Mouse (Mus musculus) urinary bladder, postnatal 14 days (tissue): ENCODE data around the gene Kif27.

ENCODE experiments used
- DNase-seq: peaks from one replicate; pipeline ENCODE4 v3.0.0; 2021; ENCODE audit warnings: low spot score

Kif27 gene

GRCm38 (mm10) chr13:58364353-58365175 lies 5.6 kb upstream of the Kif27 start:
- DNase-seq: no peak

- no peak for DNase-seq
Observed at GRCm38 (mm10) chr13:58359304-58359653, 357 bp upstream of the Kif27 start.

DNA sequence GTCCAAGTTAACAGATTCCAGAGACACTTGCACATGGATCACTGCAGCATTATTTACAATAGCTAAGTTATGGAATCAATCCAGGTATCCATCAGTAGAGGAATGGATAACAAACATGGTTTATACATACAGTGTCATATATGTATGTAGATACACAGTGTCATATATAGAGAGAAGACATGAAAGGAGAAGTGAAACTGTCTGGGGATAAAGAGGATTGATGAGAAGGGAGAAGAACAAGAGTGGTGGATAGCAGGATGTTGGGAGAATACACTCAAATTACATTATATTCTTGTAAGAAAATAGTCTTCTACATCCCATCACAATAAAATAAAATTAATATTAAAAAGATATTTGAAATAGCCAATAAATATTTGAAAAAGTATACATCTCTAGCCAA lies 5.9 kb downstream of the Kif27 start:
- DNase-seq: no peak

DNA sequence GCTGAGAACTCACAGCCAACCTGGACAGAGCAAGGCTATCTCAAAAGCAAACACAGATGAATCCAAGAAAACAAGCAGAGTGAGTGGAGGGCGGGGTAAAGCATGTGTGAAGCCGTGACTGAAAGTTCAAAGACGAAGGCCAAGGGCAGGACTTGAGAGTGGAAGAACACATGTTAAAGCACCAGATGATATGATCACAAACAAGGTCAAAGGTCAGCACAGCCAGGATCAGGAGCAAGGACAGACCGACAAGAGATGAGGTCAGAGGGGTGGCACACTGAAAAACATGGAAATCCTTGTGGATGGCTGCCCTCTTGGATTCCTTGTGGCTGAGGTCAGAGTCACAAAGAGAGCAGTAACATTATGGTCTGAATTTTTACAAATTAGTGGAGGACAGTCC lies 8.3 kb downstream of the Kif27 start:
- DNase-seq: no peak

- no peak for DNase-seq
Observed at GRCm38 (mm10) chr13:58344505-58344904, 14.4 kb downstream of the Kif27 start.

GRCm38 (mm10) chr13:58337456-58337855 lies 21.5 kb downstream of the Kif27 start:
- DNase-seq: no peak

- no peak for DNase-seq
Observed at GRCm38 (mm10) chr13:58334116-58334515, 24.8 kb downstream of the Kif27 start.

DNA sequence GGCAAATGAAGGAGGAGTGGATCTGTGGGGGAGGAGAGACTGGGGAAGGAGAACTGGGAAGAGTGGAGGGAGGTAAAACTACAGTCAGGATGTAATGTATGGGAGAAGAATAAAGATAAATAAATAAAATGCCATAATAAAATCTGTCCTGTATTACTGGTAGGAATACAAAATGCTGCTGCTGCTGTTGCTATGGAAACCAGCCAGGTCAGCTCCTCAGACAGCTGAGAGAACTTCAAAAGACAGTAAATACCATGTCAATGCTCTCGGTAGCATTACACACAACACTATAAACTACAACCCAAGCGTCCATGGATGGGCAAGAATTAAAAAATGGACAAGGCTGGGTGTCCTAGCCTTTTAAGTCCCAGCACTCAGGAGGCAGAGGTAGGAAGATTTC lies 41.2 kb downstream of the Kif27 start:
- DNase-seq: no peak

DNA sequence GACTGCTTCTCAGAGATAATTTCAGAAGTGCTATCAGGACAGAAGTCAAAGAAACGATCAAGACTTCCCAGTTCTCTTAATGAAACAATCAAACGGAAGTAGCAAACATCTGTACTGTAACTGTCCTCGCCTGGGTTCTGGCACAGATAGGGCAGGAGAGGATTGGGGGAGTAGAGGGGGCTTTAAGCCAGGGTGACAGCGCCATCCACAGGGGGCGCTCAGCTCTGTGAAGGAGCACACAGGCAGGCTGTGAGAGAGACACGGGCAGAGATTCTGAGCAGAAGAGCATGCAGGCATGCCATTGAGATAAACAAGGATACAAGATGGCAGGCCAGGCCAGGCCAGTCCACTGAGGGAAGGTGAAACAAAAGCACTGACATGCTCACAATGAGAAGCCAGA lies 43.9 kb downstream of the Kif27 start:
- DNase-seq: no peak

GRCm38 (mm10) chr13:58313758-58314157 lies 45.2 kb downstream of the Kif27 start:
- no peak for DNase-seq

DNA sequence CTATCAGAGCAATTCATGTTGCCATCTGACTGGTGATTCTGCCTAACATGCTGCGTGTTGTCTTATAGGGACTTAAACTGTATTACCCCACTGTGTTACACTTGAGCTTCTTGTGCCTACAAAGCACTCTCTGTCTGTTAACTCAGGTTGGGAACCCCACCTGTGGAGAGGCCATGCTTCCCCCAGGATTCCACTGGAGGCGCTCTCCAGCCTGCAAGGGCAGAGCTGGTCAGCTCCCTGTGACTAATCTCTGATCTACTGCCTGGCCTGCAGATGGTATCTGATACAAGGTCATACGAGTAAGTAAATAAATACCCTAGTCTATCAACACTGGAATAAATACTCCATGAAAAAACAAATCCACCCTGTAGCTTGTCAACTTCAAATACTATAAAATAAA lies 47.6 kb downstream of the Kif27 start:
- peak; percentile 27 for DNase-seq

- DNase-seq: no peak
Observed at GRCm38 (mm10) chr13:58309499-58309898, 49.4 kb downstream of the Kif27 start.

- DNase-seq: no peak
Observed at GRCm38 (mm10) chr13:58307453-58307852, 51.5 kb downstream of the Kif27 start.

GRCm38 (mm10) chr13:58305230-58305629 lies 53.7 kb downstream of the Kif27 start:
- DNase-seq: no peak

DNA sequence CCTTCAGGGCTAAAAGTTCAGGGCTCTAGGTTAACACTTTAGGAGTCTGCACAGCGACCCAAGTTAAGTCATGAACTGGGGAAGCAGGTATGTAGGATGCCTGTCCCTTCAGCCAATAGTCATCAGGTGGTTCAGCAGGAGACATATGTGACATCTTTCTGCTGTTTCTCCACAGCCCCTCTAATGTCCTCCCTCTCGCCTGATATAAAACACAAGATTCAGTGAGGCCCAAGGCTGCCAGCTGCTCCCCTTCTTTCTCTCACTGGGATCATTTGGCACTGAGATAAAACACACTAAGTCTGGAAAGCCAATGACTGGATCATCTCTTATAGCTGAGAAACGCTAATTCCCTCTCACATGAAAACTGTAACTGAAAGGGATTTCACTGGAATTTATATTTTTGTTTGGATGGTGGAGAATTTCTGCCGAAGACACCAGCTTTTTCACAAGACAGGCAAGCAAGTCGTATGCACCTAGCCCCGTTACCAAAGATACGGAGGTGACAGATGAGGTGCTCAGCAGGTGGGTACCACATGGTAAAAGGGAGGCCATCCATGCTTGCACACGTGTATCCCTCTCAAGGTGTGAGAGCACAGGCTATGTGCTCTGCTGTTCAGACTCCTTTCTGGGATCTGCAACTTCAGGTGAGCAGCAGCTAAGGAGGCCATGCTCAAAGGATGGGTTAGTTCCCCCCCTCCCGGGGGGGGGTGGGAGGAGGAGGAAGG lies 56.3 kb downstream of the Kif27 start:
- DNase-seq: no peak

GRCm38 (mm10) chr13:58301961-58302360 lies 57.0 kb downstream of the Kif27 start:
- DNase-seq: no peak

GRCm38 (mm10) chr13:58298756-58299155 lies 60.2 kb downstream of the Kif27 start:
- no peak for DNase-seq

DNA sequence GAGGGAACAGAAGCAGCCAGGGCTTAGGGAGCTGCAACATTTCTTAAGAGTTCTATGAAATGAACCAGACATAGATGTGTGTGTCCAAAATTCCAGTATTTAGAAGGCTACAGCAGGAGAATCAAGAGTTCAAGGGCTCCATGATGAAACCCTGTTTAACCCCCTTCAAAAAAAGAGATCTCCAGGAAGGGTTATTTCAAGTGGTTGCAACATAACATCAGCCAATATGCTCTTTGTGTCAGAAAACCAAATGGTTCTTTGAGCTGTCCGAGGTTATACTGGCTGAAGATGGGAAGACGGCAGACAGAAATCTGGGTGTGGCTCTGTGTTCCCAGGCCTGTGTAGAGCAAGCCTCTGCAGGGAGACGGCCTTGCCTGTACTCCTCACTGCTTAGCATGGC lies 63.3 kb downstream of the Kif27 start:
- DNase-seq: no peak

- no peak for DNase-seq
Observed at GRCm38 (mm10) chr13:58292811-58293210, 66.1 kb downstream of the Kif27 start.

GRCm38 (mm10) chr13:58289308-58289707 lies 69.6 kb downstream of the Kif27 start:
- no peak for DNase-seq

GRCm38 (mm10) chr13:58287822-58288221 lies 71.1 kb downstream of the Kif27 start:
- DNase-seq: peak; percentile 90

DNA sequence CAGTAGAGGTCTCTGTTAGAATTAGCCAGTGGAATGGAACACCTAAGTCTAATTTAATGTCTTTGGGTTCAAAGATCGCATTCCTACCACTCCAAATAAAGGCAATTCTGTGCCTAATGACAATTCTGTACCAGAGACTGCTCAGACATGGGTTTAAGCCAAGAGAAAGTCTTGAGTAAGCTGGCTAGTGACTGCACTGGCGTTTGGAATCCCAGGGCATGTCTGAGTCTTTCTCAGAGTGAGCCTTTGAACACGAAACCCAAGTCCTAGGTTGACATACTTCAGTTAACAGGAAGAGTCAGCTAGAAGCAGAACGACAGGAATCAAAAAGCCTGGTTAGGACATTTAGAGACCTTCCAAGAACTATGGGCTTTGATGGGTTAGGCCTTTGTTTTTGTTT lies 75.5 kb downstream of the Kif27 start:
- DNase-seq: no peak

- DNase-seq: no peak
Observed at GRCm38 (mm10) chr13:58281936-58282335, 77.0 kb downstream of the Kif27 start.

- DNase-seq: no peak
Observed at GRCm38 (mm10) chr13:58280528-58280927, 78.4 kb downstream of the Kif27 start.
